Mouse (Mus musculus) heart, postnatal 0 days (tissue): Measurements from ENCODE around the gene Cfap54. TPM values are rescaled to one million over a fixed set of nuclear protein-coding genes. Genes with fewer than 3 reads are reported as not detected.

Source experiments
- ATAC-seq: fragments of 200-750 bp; cut with Nextera tagmentation; 2 replicates; pipeline ENCODE4 v1.8.0; 2017; ENCODE audit warnings: low read depth, moderate number of reproducible peaks, moderate library complexity; ENCODE audit not compliant: insufficient read depth
- DNase-seq: peaks from one replicate; pipeline ENCODE4 v3.0.0-alpha.2; 2016; ENCODE audit warnings: low spot score
- H3K27ac ChIP-seq: fragments of 300-500 bp; sonication (generic); 2 replicates; pipeline ENCODE4 v1.5.1; 2014; ENCODE audit warnings: low read depth, mild to moderate bottlenecking
- H3K27me3 ChIP-seq: fragments of 300-500 bp; sonication (generic); 2 replicates; pipeline ENCODE4 v1.6.1; 2014; ENCODE audit warnings: low read length, mixed read lengths; ENCODE audit not compliant: control insufficient read depth, insufficient read depth
- H3K36me3 ChIP-seq: fragments of 300-500 bp; sonication (generic); replicated peaks from 2 replicates; pipeline ENCODE4 v1.6.1; 2014; ENCODE audit warnings: low read length, mixed read lengths; ENCODE audit not compliant: control insufficient read depth, insufficient read depth
- H3K4me1 ChIP-seq: fragments of 300-500 bp; sonication (generic); 2 replicates; pipeline ENCODE4 v1.6.1; 2014; ENCODE audit warnings: antibody characterized with exemption; ENCODE audit not compliant: control insufficient read depth, insufficient read depth
- H3K4me2 ChIP-seq: fragments of 300-500 bp; sonication (generic); 2 replicates; pipeline ENCODE4 v1.6.1; 2014; ENCODE audit warnings: low read depth, mild to moderate bottlenecking, low read length, moderate library complexity
- H3K4me3 ChIP-seq: fragments of 300-500 bp; sonication (generic); 2 replicates; pipeline ENCODE4 v1.5.1; 2014; ENCODE audit warnings: low read depth, low read length
- H3K9ac ChIP-seq: fragments of 300-500 bp; sonication (generic); replicated peaks from 2 replicates; pipeline ENCODE4 v1.6.1; 2014; ENCODE audit warnings: low read depth, low read length, mixed read lengths
- H3K9me3 ChIP-seq: fragments of 300-500 bp; sonication (generic); replicated peaks from 2 replicates; pipeline ENCODE4 v1.6.1; 2016; ENCODE audit warnings: low read length; ENCODE audit not compliant: control insufficient read depth
- CTCF ChIP-seq: IDR thresholded peaks from 2 replicates; pipeline ENCODE4 v1.5.1; 2016; ENCODE audit warnings: antibody characterized with exemption, control low read depth, low read depth
- EP300 ChIP-seq: IDR thresholded peaks from 2 replicates; pipeline ENCODE4 v1.6.1; 2016; ENCODE audit warnings: antibody characterized with exemption, low read depth
- WGBS: fragments of 180-500 bp; shearing (Covaris S2); extraction: QIAGEN DNeasy Blood & Tissue Kit; methylation state at CpG from one replicate; pipeline ENCODE4 v1.1.7; 2014; 5-methylcytosine and 5-hydroxymethylcytosine counted together
- polyA plus RNA-seq: library from polyadenylated mRNA; unstranded; fragments of >200 nt; fragmentation: Nextera tagmentation; extraction: Ambion mirVana; gene quantifications from 2 replicates; pipeline ENCODE4 v1.2.1, GENCODE M21; 2015
- total RNA-seq: library from RNA; depleted of rRNA; stranded (reverse); fragments of >200 nt; gene quantifications from 2 replicates; pipeline ENCODE4 v1.2.3, GENCODE M21; 2014; ENCODE audit warnings: low replicate concordance

Cfap54 gene
- total and polyA plus RNA-seq, 2 experiments from 2014 or later, result 0.22 TPM; not detected in 1

- Histone ChIP-seq H3K27me3 (no peaks in the 10 kb centered on the region), H3K4me1 (peaks cover 8% of the 10 kb centered on the region; the same call in 1 of the 2 replicates), H3K4me3 (no peak overlapping the region), H3K4me2 (no peak overlapping the region), H3K36me3 (no peaks in the 10 kb centered on the region), H3K9me3 (no peaks in the 10 kb centered on the region), H3K9ac (no peak overlapping the region), H3K27ac (peak overlapping the region; percentile 86)
- DNase-seq (peak; percentile 77), ATAC-seq (peak; percentile 94)
- WGBS, result 45% methylated on average over 6 of the region's 6 CpGs
- TF ChIP-seq EP300, result peak; percentile 85
- no peak for TF ChIP-seq CTCF
Observed at GRCm38 (mm10) chr10:93069041-93069679, 12.3 kb downstream of the Cfap54 start.

DNA sequence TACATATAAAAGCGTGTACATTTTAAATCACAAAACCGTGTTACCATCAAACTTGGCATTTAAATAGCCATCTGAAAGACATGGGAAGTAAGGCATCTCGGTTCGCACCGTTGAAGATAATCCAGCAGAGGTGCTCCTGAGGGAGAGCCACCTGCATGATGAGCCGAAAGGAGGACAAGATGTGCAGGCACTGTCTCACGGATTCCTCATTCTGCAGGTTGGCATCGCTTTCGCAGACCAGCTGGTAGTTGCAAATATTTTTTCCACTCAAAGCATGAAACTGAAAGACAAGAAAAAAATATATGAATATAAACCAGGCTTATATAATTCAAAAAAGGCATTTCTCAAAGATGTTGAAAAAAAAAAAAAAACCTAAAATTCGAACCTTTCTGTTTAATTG is 16.4 kb downstream of the Cfap54 start:
- Histone ChIP-seq H3K27me3 (no peaks in the 10 kb centered on the region), H3K4me2 (no peak overlapping the region), H3K4me3 (no peak overlapping the region), H3K27ac (no peak overlapping the region), H3K36me3 (no peaks in the 10 kb centered on the region), H3K9ac (no peak overlapping the region), H3K4me1 (peaks cover 8% of the 10 kb centered on the region; the same call in 1 of the 2 replicates), H3K9me3 (no peaks in the 10 kb centered on the region)
- WGBS, result 87% methylated on average over 10 of the region's 10 CpGs
- DNase-seq (no peak), ATAC-seq (no peak)
- no peak for TF ChIP-seq EP300
- TF ChIP-seq CTCF, result no peak

GRCm38 (mm10) chr10:93063576-93063975 is 17.8 kb downstream of the Cfap54 start:
- Histone ChIP-seq H3K36me3 (no peaks in the 10 kb centered on the region), H3K9ac (no peak overlapping the region), H3K4me3 (no peak overlapping the region), H3K4me2 (no peak overlapping the region), H3K27me3 (no peaks in the 10 kb centered on the region), H3K27ac (no peak overlapping the region), H3K4me1 (peaks cover 1% of the 10 kb centered on the region; the same call in 1 of the 2 replicates), H3K9me3 (no peaks in the 10 kb centered on the region)
- no peak for TF ChIP-seq CTCF
- no peak for TF ChIP-seq EP300
- DNase-seq (no peak), ATAC-seq (no peak)
- WGBS, result 65% methylated on average over 3 of the region's 3 CpGs

GRCm38 (mm10) chr10:93062395-93062794 is 19.0 kb downstream of the Cfap54 start:
- H3K4me3 ChIP-seq, result no peak overlapping the region
- no peaks in the 10 kb centered on the region for H3K36me3 ChIP-seq
- DNase-seq (peak; percentile 37), ATAC-seq (peak; percentile 58)
- no peak overlapping the region for H3K4me2 ChIP-seq
- H3K27ac ChIP-seq, result no peak overlapping the region
- H3K27me3 ChIP-seq, result no peaks in the 10 kb centered on the region
- 49% methylated on average over 4 of the region's 4 CpGs for WGBS
- no peak overlapping the region for H3K9ac ChIP-seq
- TF ChIP-seq EP300 (no peak), CTCF (no peak)
- H3K4me1 ChIP-seq, result no peaks in the 10 kb centered on the region
- H3K9me3 ChIP-seq, result no peaks in the 10 kb centered on the region

DNA sequence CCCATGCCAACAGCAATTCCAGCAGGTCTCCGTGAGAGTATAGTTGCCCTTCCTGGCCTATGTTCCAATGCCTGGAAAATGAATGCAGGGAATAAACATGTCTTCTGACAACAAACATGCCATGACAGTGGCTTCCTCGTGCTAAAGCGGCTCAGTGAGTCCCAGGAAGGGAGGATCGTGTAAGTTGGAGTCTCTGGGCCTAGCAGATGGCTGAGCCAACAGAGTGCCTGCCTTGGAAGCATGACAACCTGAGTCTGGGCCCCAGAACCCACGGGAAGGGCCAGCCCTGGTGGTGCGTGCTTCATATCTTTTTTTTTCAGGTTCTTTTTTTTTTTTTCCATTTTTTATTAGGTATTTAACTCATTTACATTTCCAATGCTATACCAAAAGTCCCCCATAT is 27.6 kb downstream of the Cfap54 start:
- no peak for ATAC-seq

DNA sequence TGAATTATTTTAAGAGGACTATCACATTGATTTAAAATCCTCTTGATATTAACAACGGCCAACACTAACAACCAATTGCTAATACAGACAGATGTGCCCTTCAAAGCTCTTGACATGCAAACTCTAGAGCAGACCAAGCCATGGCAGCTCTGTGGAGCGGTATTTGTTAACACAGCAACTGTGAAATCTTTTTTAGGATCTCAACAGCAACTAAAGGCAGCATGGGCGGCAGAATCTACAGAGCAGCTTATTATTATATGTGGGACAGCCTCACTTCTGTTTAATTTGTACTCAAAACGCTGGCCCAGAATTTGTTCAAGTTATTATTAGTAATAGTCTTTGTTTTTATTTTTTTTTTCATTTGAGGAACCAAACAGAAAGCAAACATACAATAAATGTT is 28.1 kb downstream of the Cfap54 start:
- no peak for ATAC-seq
- no peak overlapping the region for H3K27ac ChIP-seq
- H3K9me3 ChIP-seq, result no peaks in the 10 kb centered on the region
- 82% methylated on average over 4 of the region's 4 CpGs for WGBS
- no peak overlapping the region for H3K4me2 ChIP-seq
- no peak overlapping the region for H3K9ac ChIP-seq
- TF ChIP-seq CTCF, result no peak
- no peak for TF ChIP-seq EP300
- no peaks in the 10 kb centered on the region for H3K36me3 ChIP-seq
- no peaks in the 10 kb centered on the region for H3K4me1 ChIP-seq
- no peaks in the 10 kb centered on the region for H3K27me3 ChIP-seq
- no peak for DNase-seq
- H3K4me3 ChIP-seq, result no peak overlapping the region

More for the DNA sequence above, 27.6 kb downstream of the Cfap54 start:
- Histone ChIP-seq H3K4me1 (no peaks in the 10 kb centered on the region), H3K4me2 (no peak overlapping the region), H3K36me3 (no peaks in the 10 kb centered on the region), H3K27me3 (no peaks in the 10 kb centered on the region), H3K27ac (no peak overlapping the region), H3K9ac (no peak overlapping the region), H3K9me3 (no peaks in the 10 kb centered on the region), H3K4me3 (no peak overlapping the region)
- no peak for DNase-seq
- 73% methylated on average over 6 of the region's 6 CpGs for WGBS
- TF ChIP-seq EP300 (no peak), CTCF (no peak)
